Mouse (Mus musculus): ENCODE measurements at regions not wholly inside any gene's neighbourhood (a gene's known extent, or its start where the extent isn't known, plus 50 kb on each side); places are given as distances from the start of the nearest gene placed in this dataset.

DNA sequence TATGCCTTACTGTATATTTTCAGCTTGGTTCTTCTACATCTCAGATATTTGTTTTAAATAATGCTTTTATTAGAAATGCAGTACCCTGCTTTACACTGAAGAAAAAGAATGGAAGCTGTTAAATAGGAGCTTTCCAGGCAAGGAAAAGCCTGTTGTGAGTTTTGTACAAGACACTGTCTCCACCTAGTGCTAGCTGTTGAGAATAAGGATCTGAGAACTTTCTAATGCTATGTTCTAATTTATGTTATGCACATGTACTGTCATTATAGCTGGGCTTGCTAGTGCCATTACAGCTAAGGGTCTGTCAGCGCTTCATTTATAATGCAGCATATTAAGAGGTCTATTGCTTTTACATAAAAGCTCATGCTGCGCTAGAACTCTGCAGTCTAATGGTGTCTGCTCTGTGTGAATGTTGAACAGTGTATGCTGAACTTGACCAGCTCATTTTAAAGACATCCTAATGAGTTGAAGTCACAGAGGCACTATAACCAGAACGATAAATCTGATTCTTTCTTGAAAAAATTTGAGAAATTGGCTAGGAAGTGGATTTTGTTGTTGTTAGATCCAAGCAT is 315.4 kb upstream of the Dnajc24 start:
- no peak for DNase-seq (ENCODE audit: low spot score)

- DNase-seq (ENCODE audit: low spot score) = no peak
These were observed 343.4 kb upstream of the Dnajc24 start for GRCm38 (mm10) chr2:106346781-106347180.

GRCm38 (mm10) chr2:106347249-106347648 is 343.9 kb upstream of the Dnajc24 start:
- DNase-seq (ENCODE audit: low spot score) = no peak

- DNase-seq (ENCODE audit: low spot score) = no peak
These were observed 337.5 kb upstream of the Mpped2 start for GRCm38 (mm10) chr2:106355565-106355964.

DNA sequence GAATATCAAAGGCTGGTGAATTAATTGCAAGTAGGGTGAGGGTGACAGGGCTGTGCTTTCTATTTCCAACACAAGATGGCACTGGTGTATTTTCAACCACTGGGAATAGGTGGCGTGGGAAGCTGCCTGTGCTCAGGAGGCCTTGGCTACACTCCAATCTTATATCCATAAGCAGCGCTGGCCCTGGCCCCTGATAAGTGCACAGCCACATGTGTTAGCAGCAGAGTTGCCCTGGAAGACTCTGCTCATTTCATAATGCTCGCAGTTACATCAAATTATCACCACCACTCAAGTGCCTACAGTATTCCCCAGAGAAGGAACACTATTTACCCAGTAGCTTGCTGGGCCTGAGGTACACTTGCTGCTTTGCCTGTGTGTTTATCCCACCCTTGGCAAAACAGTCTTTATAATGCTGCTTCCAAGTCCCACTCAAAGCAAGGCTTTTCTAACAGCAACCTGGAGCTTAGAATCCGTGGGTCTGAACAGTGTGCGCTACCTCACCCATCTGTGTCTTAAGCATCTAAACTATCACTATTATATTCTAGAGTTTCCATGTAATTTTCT is 337.0 kb upstream of the Mpped2 start:
- peak; percentile 55 for DNase-seq (ENCODE audit: low spot score)

- DNase-seq (ENCODE audit: low spot score) = no peak
These were observed 324.4 kb upstream of the Mpped2 start for GRCm38 (mm10) chr2:106368641-106369040.

GRCm38 (mm10) chr2:106383415-106384285 is 309.4 kb upstream of the Mpped2 start:
- DNase-seq (ENCODE audit: low spot score) = no peak

- no peak for DNase-seq (ENCODE audit: low spot score)
These were observed 308.8 kb upstream of the Mpped2 start for GRCm38 (mm10) chr2:106384286-106384595.

DNA sequence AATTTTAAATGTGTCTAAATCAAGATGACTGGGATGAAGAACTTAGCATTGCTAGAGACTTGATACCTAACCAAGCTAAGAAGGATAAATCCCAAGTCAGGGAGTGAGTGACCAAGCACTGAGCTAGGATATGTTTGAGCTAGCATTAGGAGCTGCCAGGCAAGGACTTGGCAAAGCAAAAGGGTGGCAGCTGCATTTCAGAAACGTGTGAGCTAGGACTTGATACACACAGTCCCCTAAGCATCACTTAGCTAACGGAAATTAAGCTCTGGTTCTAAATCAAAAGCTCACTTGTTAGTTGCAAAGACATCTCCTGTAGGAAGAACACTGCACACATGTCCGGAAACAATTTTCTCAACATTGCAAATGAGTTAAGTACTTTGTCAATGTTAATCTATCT is 308.2 kb upstream of the Mpped2 start:
- DNase-seq (ENCODE audit: low spot score) = no peak

- no peak for DNase-seq (ENCODE audit: low spot score)
These were observed 280.9 kb upstream of the Mpped2 start for GRCm38 (mm10) chr2:106412158-106412557.

- no peak for DNase-seq (ENCODE audit: low spot score)
These were observed 277.5 kb upstream of the Mpped2 start for GRCm38 (mm10) chr2:106415474-106416019.

DNA sequence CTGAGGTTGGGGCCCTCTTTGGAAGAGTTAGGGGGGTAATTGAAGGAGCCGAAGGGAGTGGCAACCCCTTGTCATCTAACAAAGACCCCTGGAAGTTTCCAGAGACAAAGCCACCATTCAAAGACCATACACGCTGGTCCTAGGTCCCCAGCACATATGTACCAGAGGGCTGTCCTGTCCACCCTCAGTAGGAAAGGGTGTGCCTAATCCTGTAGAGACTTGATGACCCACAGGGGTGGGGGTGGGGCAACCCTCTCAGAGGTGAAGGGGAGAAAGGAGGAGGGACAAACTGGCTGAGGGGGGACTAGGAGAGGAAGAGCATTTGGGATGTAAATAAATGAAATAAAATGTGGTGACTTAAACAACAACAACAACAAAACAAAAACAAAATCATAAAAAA is 274.9 kb upstream of the Mpped2 start:
- DNase-seq (ENCODE audit: low spot score) = no peak

DNA sequence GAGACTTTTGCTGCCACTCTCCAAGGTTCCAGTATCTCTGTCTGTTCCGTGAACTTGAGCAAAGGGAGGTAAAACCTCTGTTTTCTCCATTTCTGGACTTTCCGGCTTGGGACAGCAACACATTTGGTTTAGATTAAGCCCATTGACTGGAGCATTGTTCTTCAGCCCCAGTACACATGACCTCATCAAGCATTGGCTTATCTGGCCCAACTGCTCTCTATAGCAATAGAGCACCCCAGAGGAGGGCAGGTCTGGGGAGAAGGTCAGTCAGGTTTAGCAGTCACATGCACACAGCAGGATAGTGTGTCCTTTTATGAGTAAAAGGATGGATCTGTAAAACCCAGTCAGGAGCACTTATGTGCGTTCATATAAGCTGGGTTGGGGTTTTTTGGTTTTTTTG is 268.1 kb upstream of the Mpped2 start:
- DNase-seq (ENCODE audit: low spot score) = no peak

DNA sequence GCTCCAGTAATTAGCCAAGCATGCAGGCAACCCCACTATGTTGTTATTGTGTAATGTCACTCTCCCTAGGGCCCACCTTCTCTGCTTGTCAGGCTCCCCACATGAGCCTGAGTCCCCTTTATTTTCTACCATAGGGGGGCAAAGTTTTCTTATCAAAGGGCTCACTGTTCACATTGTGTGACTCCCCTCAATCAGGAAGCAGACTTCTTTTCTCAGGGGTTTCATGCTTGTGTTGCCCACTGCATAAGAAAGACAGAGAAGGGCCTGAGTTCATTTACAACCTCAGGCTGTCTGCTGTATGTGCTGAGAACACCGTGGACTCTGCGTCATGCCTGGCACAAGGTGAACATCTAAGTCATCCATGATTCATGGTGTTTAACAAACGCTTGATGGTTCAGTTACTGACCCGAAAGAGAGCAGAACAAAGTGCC is 267.6 kb upstream of the Mpped2 start:
- no peak for DNase-seq (ENCODE audit: low spot score)

GRCm38 (mm10) chr2:106426010-106426409 is 267.1 kb upstream of the Mpped2 start:
- DNase-seq (ENCODE audit: low spot score) = no peak

GRCm38 (mm10) chr2:106427237-106427636 is 265.8 kb upstream of the Mpped2 start:
- no peak for DNase-seq (ENCODE audit: low spot score)

DNA sequence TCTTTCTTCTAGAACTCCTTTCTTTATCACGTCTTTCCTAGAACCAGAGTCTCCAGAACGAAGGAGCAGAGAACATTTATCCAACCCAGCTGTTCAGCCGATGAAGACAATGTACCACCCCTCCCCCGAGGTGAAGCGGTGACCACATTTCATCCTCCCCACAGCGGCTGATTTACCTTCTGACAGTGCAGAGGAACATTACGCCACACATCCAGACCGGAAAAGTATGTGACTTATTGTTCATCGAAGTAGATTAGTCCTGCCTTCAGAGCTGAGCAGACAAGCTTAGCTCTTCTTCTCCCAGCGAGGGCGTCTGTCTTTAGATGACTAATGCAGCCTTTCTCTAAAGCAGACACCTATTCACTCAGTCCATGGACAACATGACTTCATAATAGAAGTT is 264.2 kb upstream of the Mpped2 start:
- DNase-seq (ENCODE audit: low spot score) = no peak

GRCm38 (mm10) chr2:106431141-106431540 is 261.9 kb upstream of the Mpped2 start:
- DNase-seq (ENCODE audit: low spot score) = peak; percentile 71

GRCm38 (mm10) chr2:106431637-106432199 is 261.4 kb upstream of the Mpped2 start:
- DNase-seq (ENCODE audit: low spot score) = no peak

GRCm38 (mm10) chr2:106436136-106436535 is 256.9 kb upstream of the Mpped2 start:
- no peak for DNase-seq (ENCODE audit: low spot score)

GRCm38 (mm10) chr2:106454310-106454974 is 238.6 kb upstream of the Mpped2 start:
- DNase-seq (ENCODE audit: low spot score) = no peak

GRCm38 (mm10) chr2:106455039-106455438 is 238.0 kb upstream of the Mpped2 start:
- DNase-seq (ENCODE audit: low spot score) = no peak
